Mouse (Mus musculus) olfactory bulb, adult 2 months (tissue): ENCODE measurements at regions not wholly inside any gene's neighbourhood (a gene's known extent, or its start where the extent isn't known, plus 50 kb on each side); places are given as distances from the start of the nearest gene placed in this dataset.

Experiments
- CTCF ChIP-seq: fragments of 200-500 bp; IDR thresholded peaks from 2 replicates; pipeline ENCODE4 v1.5.1; 2012; ENCODE audit warnings: low read depth, mild to moderate bottlenecking, low read length, moderate library complexity; ENCODE audit not compliant: insufficient read depth
- POLR2A ChIP-seq: fragments of 200-500 bp; IDR thresholded peaks from 2 replicates; pipeline ENCODE4 v1.6.1; 2012; ENCODE audit warnings: mild to moderate bottlenecking, low read depth, low read length, moderate library complexity; ENCODE audit not compliant: insufficient read depth

DNA sequence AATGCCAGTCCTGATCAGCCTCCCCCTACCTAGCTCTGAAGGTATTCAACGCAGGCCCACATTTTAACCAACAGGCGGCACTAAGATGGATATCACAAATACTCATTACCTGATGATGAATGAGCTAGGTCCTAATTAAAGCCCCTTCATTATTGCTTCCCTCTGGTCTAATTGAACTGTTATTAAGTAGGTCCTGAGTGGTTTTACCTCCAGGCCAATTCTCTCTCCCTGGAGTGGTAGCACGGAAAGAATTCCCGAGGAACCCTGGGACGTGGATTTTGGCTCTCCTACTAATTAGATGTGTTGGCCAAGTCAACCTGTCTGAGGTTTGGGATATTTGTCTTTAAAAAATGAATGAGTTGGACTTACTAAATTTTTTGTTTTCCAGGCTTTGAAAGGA is 60.0 kb upstream of the Rbpj start:
- TF ChIP-seq CTCF (no peak), POLR2A (no peak)
